Mouse (Mus musculus) midbrain, embryonic 12.5 days (tissue): Measurements from ENCODE around the gene Zfp385a. TPM values are rescaled to one million over a fixed set of nuclear protein-coding genes. Genes with fewer than 3 reads are reported as not detected.

Experiments
- ATAC-seq: fragments of 200-750 bp; cut with Nextera tagmentation; 2 replicates; pipeline ENCODE4 v1.8.0; 2017; ENCODE audit warnings: low read depth, moderate TSS enrichment, moderate library complexity; ENCODE audit not compliant: low FRiP score
- H3K27ac ChIP-seq: fragments of 300-500 bp; sonication (generic); replicated peaks from 2 replicates; pipeline ENCODE4 v1.5.1; 2016; ENCODE audit warnings: mild to moderate bottlenecking
- H3K27me3 ChIP-seq: fragments of 300-500 bp; sonication (generic); 2 replicates; pipeline ENCODE4 v1.6.1; 2016; ENCODE audit warnings: mild to moderate bottlenecking
- H3K36me3 ChIP-seq: fragments of 300-500 bp; sonication (generic); 2 replicates; pipeline ENCODE4 v1.6.1; 2016
- H3K4me1 ChIP-seq: fragments of 300-500 bp; sonication (generic); 2 replicates; pipeline ENCODE4 v1.6.1; 2016
- H3K4me2 ChIP-seq: fragments of 300-500 bp; sonication (generic); replicated peaks from 2 replicates; pipeline ENCODE4 v1.6.1; 2016; ENCODE audit warnings: mild to moderate bottlenecking, moderate library complexity
- H3K4me3 ChIP-seq: fragments of 300-500 bp; sonication (generic); 2 replicates; pipeline ENCODE4 v1.5.1; 2016; ENCODE audit warnings: mild to moderate bottlenecking
- H3K9ac ChIP-seq: fragments of 300-500 bp; sonication (generic); replicated peaks from 2 replicates; pipeline ENCODE4 v1.6.1; 2016; ENCODE audit warnings: mild to moderate bottlenecking, moderate library complexity
- H3K9me3 ChIP-seq: fragments of 300-500 bp; sonication (generic); 2 replicates; pipeline ENCODE4 v1.6.1; 2016; ENCODE audit warnings: mild to moderate bottlenecking
- WGBS: fragments of 180-500 bp; shearing (Covaris S2); methylation state at CpG from one replicate; pipeline ENCODE4 v1.1.7; 2016; 5-methylcytosine and 5-hydroxymethylcytosine counted together
- polyA plus RNA-seq: library from polyadenylated mRNA; unstranded; fragments of >200 nt; fragmentation: Nextera tagmentation; extraction: Ambion mirVana; gene quantifications from 2 replicates; pipeline ENCODE4 v1.2.1, GENCODE M21; 2016

Zfp385a gene
- polyA plus RNA-seq, 1 experiment from 2014 or later: 20.8 TPM

DNA sequence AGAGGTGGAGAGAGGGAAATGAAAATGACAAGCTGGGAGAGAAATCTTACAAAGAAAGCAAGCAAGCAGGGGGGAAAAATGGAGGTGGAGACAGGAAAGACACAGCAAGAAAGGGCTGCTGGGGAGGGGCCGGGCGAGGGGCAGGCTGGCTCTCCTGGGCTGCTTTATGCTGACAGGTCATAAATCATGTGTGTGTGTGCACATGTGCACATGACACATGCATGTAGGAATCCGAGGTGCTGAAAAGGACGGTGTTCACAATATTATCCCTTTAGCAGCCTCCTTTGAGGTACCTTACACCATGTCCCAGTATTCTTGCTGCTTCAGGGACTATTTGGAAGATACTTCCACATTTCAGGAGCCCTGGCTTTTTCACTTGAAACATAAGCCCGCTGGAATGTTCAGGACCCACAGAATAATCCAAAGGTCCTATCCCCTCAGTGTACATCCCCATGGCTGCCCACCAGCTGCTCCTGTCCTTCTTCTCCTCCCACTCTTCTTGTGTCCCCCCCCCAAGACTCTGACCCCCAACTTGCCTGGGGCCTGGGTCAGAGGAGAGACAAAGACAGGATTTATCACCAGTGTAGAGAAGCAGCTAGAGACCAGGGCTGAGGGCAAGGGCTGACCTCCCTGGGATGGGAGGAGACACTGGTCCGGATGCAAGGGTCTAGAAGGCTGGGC lies 37.4 kb downstream of the Zfp385a start:
- Histone ChIP-seq H3K9me3 (no peaks in the 10 kb centered on the region), H3K27ac (peak overlapping the region; percentile 97), H3K4me3 (no peak overlapping the region), H3K9ac (peak overlapping the region; percentile 48; the same call in 1 of the 2 replicates), H3K4me1 (peaks cover 87% of the 10 kb centered on the region), H3K27me3 (no peaks in the 10 kb centered on the region), H3K36me3 (peaks cover 4% of the 10 kb centered on the region; the same call in 1 of the 2 replicates), H3K4me2 (no peak overlapping the region)
- no peak for ATAC-seq
- 37% methylated on average over 6 of the region's 6 CpGs for WGBS

DNA sequence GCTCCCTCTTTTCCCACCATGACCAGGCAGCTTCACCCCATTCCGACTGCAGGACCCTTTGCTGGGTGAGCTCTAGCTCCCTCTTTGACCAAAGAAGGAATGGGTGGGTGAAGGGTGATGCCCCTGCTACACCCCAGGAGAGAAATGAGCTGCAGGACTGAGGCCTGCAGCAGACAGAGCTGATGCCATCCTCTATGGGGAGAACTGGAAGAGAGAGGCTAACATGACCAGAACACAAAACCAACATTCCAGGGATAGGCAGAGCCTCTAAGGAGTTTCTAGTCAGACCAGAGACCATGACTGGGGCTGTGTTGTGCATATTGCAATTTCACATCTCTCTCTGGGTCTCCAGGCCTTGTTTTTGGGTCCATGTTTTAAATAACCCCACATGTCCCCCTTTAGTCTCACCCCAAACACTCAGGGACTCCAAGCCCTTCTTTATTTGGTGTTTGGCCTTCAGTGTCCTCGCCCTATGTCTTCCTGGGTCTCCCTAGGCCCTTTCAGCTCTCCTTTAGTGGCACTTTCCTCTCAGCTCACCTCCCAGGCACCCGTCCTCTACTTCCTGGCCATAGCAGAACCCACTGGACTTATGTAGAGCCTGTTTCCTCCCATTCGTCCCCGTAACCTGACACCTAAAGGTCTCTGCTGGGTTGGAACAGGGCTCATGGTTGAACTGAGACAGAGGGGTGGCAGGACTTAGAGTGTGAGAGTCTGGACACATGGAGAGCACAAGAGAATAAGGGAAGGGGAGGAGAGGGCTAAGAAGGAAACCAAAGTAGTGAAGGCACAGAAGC lies 38.1 kb downstream of the Zfp385a start:
- no peak for ATAC-seq
- no peaks in the 10 kb centered on the region for H3K27me3 ChIP-seq
- 34% methylated on average over 4 of the region's 5 CpGs for WGBS
- H3K9me3 ChIP-seq: no peaks in the 10 kb centered on the region
- H3K4me2 ChIP-seq: peak overlapping the region; percentile 56; the same call in 1 of the 2 replicates
- peaks cover 4% of the 10 kb centered on the region; the same call in 1 of the 2 replicates for H3K36me3 ChIP-seq
- no peak overlapping the region for H3K4me3 ChIP-seq
- H3K4me1 ChIP-seq: peaks cover 91% of the 10 kb centered on the region
- peak overlapping the region; percentile 48 for H3K9ac ChIP-seq
- peak overlapping the region; percentile 97 for H3K27ac ChIP-seq

DNA sequence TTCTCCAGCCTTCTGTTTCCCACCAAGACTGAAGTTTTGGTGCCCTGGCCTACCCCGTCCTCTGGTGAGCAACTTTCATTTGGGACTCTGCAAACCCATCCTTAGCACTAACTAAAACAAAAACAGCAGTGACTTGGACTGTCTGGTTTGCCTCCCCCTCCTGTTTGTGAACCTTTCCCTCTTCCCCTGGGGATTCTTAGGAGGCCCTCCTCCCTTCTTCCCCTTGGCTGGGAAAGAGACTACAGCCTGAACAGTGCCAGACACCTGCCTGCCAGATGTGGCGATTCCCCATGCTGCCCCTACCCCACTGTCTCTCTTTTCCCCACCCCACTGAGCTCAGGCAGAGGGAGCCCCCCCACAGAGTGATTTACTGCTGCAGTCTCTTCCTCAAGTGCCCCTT lies 38.8 kb downstream of the Zfp385a start:
- peak overlapping the region; percentile 56 for H3K4me2 ChIP-seq
- peak overlapping the region; percentile 48 for H3K9ac ChIP-seq
- peaks cover 95% of the 10 kb centered on the region for H3K4me1 ChIP-seq
- WGBS: 19% methylated on average over 2 of the region's 2 CpGs
- no peak for ATAC-seq
- H3K4me3 ChIP-seq: no peak overlapping the region
- H3K27me3 ChIP-seq: no peaks in the 10 kb centered on the region
- no peaks in the 10 kb centered on the region for H3K9me3 ChIP-seq
- peaks cover 4% of the 10 kb centered on the region; the same call in 1 of the 2 replicates for H3K36me3 ChIP-seq
- H3K27ac ChIP-seq: peak overlapping the region; percentile 97

DNA sequence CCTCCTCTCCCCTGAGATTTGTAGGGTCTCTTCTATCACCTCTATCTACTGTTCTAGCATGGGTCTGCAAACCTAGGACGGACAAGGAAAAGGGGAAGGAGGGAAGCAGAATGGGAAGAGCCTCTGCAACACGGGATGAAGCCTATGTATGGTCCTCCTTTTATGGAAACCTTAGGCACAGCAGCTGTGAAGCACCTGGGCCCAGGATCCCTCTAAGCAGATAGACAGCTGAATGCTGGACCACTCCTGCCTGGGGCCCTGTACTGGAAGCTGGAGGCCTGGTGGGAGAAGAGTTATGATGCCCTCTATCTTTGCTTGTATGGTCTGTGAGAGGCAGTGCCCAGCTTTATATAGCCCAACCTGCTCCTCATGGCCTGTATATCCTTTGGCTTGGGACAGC lies 39.3 kb downstream of the Zfp385a start:
- Histone ChIP-seq H3K9me3 (no peaks in the 10 kb centered on the region), H3K36me3 (peaks cover 8% of the 10 kb centered on the region; the same call in 1 of the 2 replicates), H3K4me1 (peaks cover 95% of the 10 kb centered on the region), H3K27me3 (no peaks in the 10 kb centered on the region), H3K9ac (peak overlapping the region; percentile 48), H3K27ac (peak overlapping the region; percentile 97), H3K4me2 (peak overlapping the region; percentile 56), H3K4me3 (peak overlapping the region; percentile 35)
- peak; percentile 1; the same call in 1 of the 2 replicates for ATAC-seq
- WGBS: 0% methylated on average over 2 of the region's 2 CpGs

DNA sequence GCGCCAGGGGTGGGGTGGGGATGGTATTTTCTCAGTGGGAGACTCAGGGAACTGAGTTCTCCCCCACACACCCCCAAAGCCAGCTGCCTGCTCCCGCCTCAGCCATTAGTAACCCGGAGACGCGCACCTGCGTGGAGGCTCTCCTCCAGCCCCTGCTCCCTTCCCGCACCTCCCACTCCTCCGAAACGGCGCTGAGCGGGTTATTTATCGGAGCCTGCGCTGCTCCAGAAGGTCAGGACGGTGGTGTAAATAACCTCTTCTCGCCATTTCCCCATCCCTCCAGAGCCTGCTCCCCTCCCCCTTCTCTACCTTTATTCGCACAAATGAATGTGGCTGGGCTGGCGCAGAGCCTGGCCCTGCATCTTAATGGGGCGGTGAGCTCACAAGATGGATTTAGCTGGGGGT lies 39.8 kb downstream of the Zfp385a start:
- H3K9ac ChIP-seq: peak overlapping the region; percentile 48
- H3K9me3 ChIP-seq: no peaks in the 10 kb centered on the region
- H3K4me1 ChIP-seq: peaks cover 97% of the 10 kb centered on the region
- peaks cover 8% of the 10 kb centered on the region; the same call in 1 of the 2 replicates for H3K36me3 ChIP-seq
- peak overlapping the region; percentile 97 for H3K27ac ChIP-seq
- WGBS: 2% methylated on average over 18 of the region's 18 CpGs
- peak overlapping the region; percentile 35 for H3K4me3 ChIP-seq
- peak overlapping the region; percentile 56 for H3K4me2 ChIP-seq
- ATAC-seq: peak; percentile 77
- H3K27me3 ChIP-seq: no peaks in the 10 kb centered on the region

DNA sequence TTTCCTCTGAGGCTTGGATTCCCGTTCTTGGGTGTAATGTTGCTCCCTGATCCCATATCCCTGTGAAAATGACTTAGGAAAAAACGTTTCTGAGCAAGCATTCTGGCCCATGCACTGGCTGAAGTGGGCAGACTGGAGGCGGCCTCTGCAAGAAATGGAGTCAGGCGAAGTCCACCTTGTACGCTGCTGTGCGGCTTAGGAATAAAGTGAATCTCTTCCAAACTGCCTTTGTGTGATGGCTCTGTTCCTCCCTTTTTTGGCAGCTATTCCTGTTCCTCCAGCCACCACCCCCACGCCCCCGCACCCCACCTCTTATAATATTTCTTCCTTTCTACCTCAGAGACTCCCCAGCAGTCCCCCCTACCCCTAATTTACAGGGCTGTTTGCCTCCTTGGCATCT lies 40.2 kb downstream of the Zfp385a start:
- 14% methylated on average over 8 of the region's 8 CpGs for WGBS
- Histone ChIP-seq H3K27ac (peak overlapping the region; percentile 97), H3K9ac (peak overlapping the region; percentile 48), H3K27me3 (no peaks in the 10 kb centered on the region), H3K4me3 (peak overlapping the region; percentile 35), H3K4me2 (peak overlapping the region; percentile 56), H3K9me3 (no peaks in the 10 kb centered on the region), H3K4me1 (peaks cover 95% of the 10 kb centered on the region), H3K36me3 (peaks cover 8% of the 10 kb centered on the region)
- no peak for ATAC-seq

DNA sequence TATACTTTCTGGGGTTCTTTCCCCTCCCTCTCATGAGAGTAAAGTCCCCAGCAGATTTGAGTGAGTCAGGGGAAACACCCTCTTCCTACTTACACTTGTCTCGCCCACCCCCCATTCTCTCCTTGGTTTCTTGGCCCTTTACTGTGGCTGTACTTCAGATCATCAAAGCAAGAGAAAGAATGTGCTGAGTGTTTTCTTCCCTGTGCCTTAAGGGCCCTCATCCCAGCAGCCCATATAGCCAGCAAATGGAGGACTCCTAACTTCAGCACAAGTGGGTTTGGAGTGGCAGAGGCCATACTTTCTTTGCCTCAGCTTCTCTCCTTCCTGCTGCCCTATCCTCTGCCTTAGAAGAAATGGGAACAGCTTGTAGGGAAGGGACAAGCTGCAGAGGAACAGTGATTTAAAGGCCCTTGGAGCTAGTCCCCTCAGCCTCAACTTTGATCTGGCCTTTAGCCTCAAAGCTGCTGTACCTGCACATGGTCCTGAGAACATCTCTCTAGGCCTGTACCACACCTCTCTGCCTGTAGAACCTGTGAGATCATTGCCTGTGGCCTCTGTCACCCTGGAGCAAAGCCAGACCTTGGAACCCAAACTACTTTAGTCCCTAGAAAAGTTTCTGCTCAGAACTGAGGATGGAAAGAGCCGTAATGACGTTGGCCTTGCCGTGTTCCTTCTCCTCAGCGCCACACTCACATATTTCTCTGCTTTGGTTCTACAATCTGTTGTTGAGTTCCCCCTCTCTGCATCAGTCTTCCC lies 40.9 kb downstream of the Zfp385a start:
- Histone ChIP-seq H3K9me3 (no peaks in the 10 kb centered on the region), H3K27ac (peak overlapping the region; percentile 97), H3K9ac (peak overlapping the region; percentile 48; the same call in 1 of the 2 replicates), H3K27me3 (no peaks in the 10 kb centered on the region), H3K4me2 (peak overlapping the region; percentile 56), H3K4me3 (no peak overlapping the region), H3K36me3 (peaks cover 11% of the 10 kb centered on the region), H3K4me1 (peaks cover 89% of the 10 kb centered on the region)
- ATAC-seq: no peak
- 67% methylated on average over 5 of the region's 5 CpGs for WGBS

DNA sequence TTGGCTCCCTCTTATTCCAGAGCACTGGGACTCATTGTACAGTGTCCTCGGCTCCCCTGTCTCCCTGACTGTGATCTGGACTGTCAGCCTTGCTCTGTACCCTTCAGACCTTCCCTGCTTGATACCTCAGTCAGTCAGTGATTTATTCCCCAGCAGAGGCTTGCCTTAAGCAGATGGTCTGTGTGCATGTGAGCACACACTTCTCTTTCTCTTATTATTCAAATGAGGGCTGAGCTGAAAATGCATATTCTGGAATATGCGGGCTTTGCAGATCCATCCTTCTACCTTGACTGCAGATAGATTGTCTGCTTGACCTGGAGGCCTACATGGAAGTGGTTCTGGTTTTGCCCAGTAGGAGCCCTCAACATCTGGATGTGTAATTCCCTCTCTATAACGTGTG lies 41.9 kb downstream of the Zfp385a start:
- H3K4me3 ChIP-seq: no peak overlapping the region
- H3K36me3 ChIP-seq: peaks cover 20% of the 10 kb centered on the region
- no peak overlapping the region for H3K9ac ChIP-seq
- no peak for ATAC-seq
- peaks cover 79% of the 10 kb centered on the region for H3K4me1 ChIP-seq
- H3K4me2 ChIP-seq: no peak overlapping the region
- H3K27me3 ChIP-seq: no peaks in the 10 kb centered on the region
- H3K27ac ChIP-seq: peak overlapping the region; percentile 97
- H3K9me3 ChIP-seq: no peaks in the 10 kb centered on the region
- 59% methylated on average over 3 of the region's 3 CpGs for whole genome bisulfite sequencing

DNA sequence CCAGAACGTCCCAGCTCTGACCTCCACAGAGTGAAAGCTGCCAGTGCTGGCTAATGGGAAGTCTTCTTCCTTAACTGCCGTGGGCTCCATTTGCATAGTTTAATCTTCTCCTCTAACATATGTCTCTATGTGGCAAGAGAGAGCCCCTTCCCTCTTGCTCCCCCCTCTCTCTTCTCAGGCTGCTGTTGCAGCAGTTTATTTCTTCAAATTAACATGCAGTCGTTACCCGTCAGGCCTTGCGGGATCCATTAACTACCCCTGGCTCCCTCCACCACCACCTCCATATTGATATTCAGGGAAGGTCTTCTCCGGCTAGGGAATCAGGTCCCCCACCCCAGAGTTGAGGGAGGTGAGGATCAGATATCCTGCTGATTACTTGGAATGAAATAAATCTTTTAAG lies 42.6 kb downstream of the Zfp385a start:
- 55% methylated on average over 6 of the region's 6 CpGs for WGBS
- no peak overlapping the region for H3K4me3 ChIP-seq
- no peaks in the 10 kb centered on the region for H3K27me3 ChIP-seq
- peaks cover 72% of the 10 kb centered on the region for H3K4me1 ChIP-seq
- peaks cover 27% of the 10 kb centered on the region for H3K36me3 ChIP-seq
- no peak overlapping the region for H3K4me2 ChIP-seq
- ATAC-seq: no peak
- H3K9me3 ChIP-seq: no peaks in the 10 kb centered on the region
- peak overlapping the region; percentile 97 for H3K27ac ChIP-seq
- no peak overlapping the region for H3K9ac ChIP-seq

DNA sequence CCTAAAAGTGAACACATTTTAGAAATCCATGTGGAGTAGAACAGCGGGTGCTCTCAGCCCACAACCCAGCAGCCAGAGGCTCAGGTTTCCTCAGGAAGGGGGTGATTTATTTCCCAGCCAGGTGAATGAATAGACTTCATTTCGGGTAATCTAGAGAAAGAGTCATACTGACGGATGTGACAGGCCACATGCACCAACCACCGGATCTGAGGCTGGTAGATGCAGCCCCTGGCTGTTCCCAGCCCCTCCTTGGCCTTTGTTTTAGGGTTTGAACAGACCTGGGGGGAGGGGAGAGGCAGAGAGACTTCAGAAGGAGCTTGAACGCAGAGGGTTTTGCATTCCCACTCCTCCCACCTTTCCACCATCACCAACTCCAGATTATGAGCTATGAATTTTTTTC lies 44.0 kb downstream of the Zfp385a start:
- Histone ChIP-seq H3K4me2 (no peak overlapping the region), H3K36me3 (peaks cover 41% of the 10 kb centered on the region), H3K27me3 (no peaks in the 10 kb centered on the region), H3K4me1 (peaks cover 57% of the 10 kb centered on the region), H3K9me3 (no peaks in the 10 kb centered on the region), H3K9ac (no peak overlapping the region), H3K27ac (peak overlapping the region; percentile 63), H3K4me3 (no peak overlapping the region)
- ATAC-seq: no peak
- 8% methylated on average over 5 of the region's 5 CpGs for WGBS

DNA sequence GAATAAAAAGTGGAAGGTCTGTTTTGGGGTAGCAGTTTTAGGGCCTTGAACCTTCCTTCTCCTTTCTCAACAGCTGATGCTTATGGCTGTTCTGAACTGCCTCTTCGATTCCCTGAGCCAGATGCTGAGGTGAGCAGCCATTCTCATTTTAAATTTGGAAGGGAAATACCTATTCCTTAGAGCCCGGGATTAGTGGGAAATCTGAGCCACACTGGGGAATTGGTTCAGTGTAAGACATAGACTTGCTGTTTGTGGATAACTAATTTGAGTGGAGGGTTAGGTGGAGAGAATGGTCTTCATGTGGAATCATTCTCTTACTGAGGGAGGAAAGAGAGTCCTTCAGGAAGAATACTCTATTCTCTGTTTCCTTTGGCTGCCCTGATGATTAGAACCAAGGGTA lies 45.2 kb downstream of the Zfp385a start:
- no peak for ATAC-seq
- Histone ChIP-seq H3K9ac (no peak overlapping the region), H3K4me1 (peaks cover 46% of the 10 kb centered on the region), H3K27ac (no peak overlapping the region), H3K27me3 (no peaks in the 10 kb centered on the region), H3K4me2 (no peak overlapping the region), H3K9me3 (no peaks in the 10 kb centered on the region), H3K36me3 (peaks cover 50% of the 10 kb centered on the region), H3K4me3 (no peak overlapping the region)
- 69% methylated on average over 2 of the region's 2 CpGs for WGBS
